Mouse (Mus musculus): ENCODE measurements at regions not wholly inside any gene's neighbourhood (a gene's known extent, or its start where the extent isn't known, plus 50 kb on each side); places are given as distances from the start of the nearest gene placed in this dataset.

- peak; percentile 17 for DNase-seq
- intact Hi-C loops (cut with DNase I; ENCODE audit: low total_unique reads) = loop anchor here (5.0 to 10.0 kb wide), 2 partner anchors 195 to 327 kb away; no protein-coding TSS in a partner anchor
Measured at GRCm38 (mm10) chr15:6237726-6238125, 61.9 kb upstream of the Dab2 start.

- intact Hi-C loops (cut with DNase I; ENCODE audit: low total_unique reads) = loop anchor here (5.0 to 10.0 kb wide), 2 partner anchors 194 to 327 kb away; no protein-coding TSS in a partner anchor
- peak; percentile 86 for DNase-seq
Measured at GRCm38 (mm10) chr15:6238133-6238532, 61.5 kb upstream of the Dab2 start.

- intact Hi-C loops (cut with DNase I; ENCODE audit: low total_unique reads) = loop anchor here (5.0 to 10.0 kb wide), 2 partner anchors 194 to 326 kb away; no protein-coding TSS in a partner anchor
- no peak for DNase-seq
Measured at GRCm38 (mm10) chr15:6238755-6239154, 60.8 kb upstream of the Dab2 start.

- intact Hi-C loops (cut with DNase I; ENCODE audit: low total_unique reads) = no loop called here
- no peak for DNase-seq
Measured at GRCm38 (mm10) chr15:6242132-6242531, 57.5 kb upstream of the Dab2 start.

GRCm38 (mm10) chr15:6244401-6244800 lies 55.2 kb upstream of the Dab2 start:
- no peak for DNase-seq
- intact Hi-C loops (cut with DNase I; ENCODE audit: low total_unique reads) = no loop called here

GRCm38 (mm10) chr15:6245950-6246894 lies 53.4 kb upstream of the Dab2 start:
- intact Hi-C loops (cut with DNase I; ENCODE audit: low total_unique reads) = no loop called here
- no peak for DNase-seq

GRCm38 (mm10) chr15:6248470-6248869 lies 51.1 kb upstream of the Dab2 start:
- DNase-seq = no peak
- intact Hi-C loops (cut with DNase I; ENCODE audit: low total_unique reads) = no loop called here

Small RNAs in the stretch of these regions (microRNA-seq; reads per million reads assigned to microRNA genes)
- 0 reads per million in 2 experiments for gene Gm27760

Measured in gastrocnemius, postnatal 14 days (tissue).